Mouse (Mus musculus) thymus, adult 2 months (tissue): Measurements from ENCODE around the gene Antxr1.

Source experiments
- CTCF ChIP-seq: fragments of 200-500 bp; IDR thresholded peaks from 2 replicates; pipeline ENCODE4 v1.5.1; 2012; ENCODE audit warnings: mild to moderate bottlenecking, control low read depth, low read length, moderate library complexity, borderline replicate concordance; ENCODE audit not compliant: control insufficient read depth, poor library complexity, insufficient read depth; ENCODE audit errors: extremely low read depth
- POLR2A ChIP-seq: fragments of 200-500 bp; IDR thresholded peaks from 2 replicates; pipeline ENCODE4 v1.6.1; 2012; ENCODE audit warnings: mild to moderate bottlenecking, low read length, control low read depth, moderate library complexity; ENCODE audit not compliant: control insufficient read depth, poor library complexity, insufficient read depth; ENCODE audit errors: extremely low read depth

DNA sequence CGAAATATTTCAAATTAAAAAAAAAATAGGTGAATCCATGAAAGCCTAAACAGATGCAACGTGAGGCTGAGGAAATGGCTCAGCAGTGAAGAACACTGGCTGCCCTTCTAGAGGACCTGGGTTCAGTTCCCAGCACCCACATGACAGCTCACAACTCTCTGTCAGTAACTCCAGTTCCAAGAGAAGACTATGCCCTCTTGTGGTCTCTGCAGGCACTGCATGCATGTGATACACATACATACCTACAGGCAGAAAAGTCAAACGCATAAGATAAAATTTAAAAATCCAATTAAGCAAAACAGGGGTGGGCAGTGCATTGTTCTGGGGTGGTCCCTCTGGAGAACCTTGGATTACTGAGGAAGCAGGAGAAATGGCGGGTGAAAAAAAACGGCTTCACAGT is 60.8 kb downstream of the Antxr1 start:
- TF ChIP-seq POLR2A (no peak), CTCF (no peak)
